Mouse (Mus musculus): Measurements from ENCODE around the gene Ecsit.
A peak's percentile ranks its signal among the peaks of the same experiment; 100 is the strongest.

Gene Ecsit

DNA sequence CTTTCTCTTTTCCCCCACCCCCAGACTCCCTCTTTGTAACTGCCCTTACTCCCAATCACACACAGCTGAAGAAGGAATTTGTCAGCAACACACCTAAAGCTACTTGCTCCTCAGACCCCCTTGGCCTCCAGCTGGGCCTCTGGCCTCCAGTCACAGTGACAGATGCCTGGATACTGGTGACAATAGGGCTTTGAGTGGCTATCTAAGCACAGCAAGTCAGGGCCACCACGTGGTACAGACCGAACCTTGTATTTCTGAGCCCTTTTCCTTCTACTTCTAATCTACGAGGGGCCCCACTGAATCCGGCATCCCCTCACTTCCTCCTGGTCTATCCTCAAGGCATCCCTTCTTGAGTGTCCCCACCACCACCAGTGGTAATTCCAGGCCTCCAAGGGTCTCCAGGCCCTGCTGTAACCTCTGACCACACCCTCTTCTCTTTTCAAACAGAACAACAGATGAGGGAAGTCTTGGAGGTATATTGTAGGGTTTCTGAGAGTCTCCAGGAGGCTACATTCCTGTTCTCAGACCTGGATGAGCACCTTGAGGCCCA, 35.4 kb downstream of the Ecsit start:
- DNase-seq: no peak

- DNase-seq: no peak
Observed at GRCm38 (mm10) chr9:22049315-22049714, 35.9 kb downstream of the Ecsit start.

- no peak for DNase-seq
Observed at GRCm38 (mm10) chr9:22047329-22047728, 37.9 kb downstream of the Ecsit start.

- no peak for DNase-seq
Observed at GRCm38 (mm10) chr9:22041832-22042231, 43.4 kb downstream of the Ecsit start.

DNA sequence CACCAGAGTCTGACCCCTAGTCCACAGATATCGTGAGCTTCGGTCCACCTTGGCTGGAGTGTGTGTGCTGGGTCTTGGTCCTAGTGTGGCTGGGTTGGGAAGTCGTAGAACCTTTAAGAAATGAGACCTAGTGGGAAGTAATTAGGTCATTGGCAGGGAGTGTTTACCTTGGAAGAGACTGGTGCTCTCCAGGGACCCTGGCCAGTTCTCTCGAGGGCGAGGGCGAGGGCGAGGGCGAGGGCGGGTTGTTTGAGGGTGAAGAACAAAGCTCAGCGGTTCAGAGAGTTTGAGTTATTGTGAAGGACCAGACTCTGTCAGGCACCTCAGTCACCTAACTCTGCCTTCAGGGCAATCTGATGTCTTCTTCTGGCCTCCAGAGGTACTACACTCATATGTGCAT, 47.4 kb downstream of the Ecsit start:
- no peak for DNase-seq

- no peak for DNase-seq
Observed at GRCm38 (mm10) chr9:22035300-22036044, 49.8 kb downstream of the Ecsit start.

DNA sequence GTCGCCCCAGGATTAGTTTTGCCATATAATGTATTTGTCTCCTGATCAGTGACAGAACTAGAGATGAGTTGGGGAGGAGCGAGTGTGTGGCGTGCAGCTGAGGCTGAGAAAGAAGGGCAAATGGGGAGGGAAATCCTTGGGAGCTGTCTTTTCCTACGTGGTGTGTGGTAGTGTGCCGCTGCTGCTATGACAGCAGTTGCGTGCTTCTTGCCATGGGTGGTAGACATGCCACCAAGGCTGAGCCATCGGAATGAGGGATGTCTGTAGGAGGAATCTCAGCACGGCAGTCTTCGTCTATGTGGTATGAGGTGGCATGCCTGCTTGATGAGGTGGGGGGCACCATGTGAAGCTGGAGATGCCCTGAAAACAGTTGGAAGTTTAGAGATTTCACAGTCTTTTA, 54.9 kb downstream of the Ecsit start:
- DNase-seq: peak; percentile 43

DNA sequence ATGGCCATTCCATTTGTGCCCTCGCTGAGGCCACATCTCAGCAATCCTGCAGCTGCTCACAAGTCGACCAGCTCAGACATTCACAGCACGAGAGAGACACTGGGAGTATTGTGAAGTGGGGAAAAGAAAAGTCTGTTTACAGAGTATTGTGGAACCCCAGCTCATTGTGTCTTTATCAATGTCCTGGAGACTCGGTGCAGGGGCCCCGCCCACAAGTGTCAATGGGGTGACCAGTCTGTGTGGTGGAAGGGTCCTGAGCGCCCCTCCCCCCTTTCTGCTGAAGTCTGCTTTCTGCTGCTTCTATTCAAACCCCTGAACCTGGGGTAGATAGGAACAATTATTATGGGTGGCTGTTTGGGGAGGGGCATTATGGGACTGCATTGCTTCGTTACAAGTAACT, 56.8 kb downstream of the Ecsit start:
- no peak for DNase-seq

- peak; percentile 41 for DNase-seq
Observed at GRCm38 (mm10) chr9:22024592-22024991, 60.6 kb downstream of the Ecsit start.

Measured in right cerebral cortex, adult 18-20 months (tissue).